Mouse (Mus musculus) layer of hippocampus, postnatal 36 days (tissue): ENCODE measurements around the gene Cdc6. TPM values are rescaled to one million over a fixed set of nuclear protein-coding genes. Genes with fewer than 3 reads are reported as not detected.
"Not testable (repeated sequence)": the region's sequence is repeated elsewhere in the genome, so short reads cannot be mapped to it uniquely, and the experiment has no call there.

ENCODE experiments used
- DNase-seq, 2 experiments: peaks; one replicate each; pipeline ENCODE4 v3.0.0; 2022
- total RNA-seq, 2 experiments: library from RNA; stranded (reverse); gene quantifications; 2 replicates each; pipeline ENCODE4 v1.2.3; 2021

Gene Cdc6
- total RNA-seq, 2 experiments from 2014 or later = 0.50 to 0.88 TPM

- no peak for DNase-seq
These were observed 24.1 kb downstream of the Cdc6 start for GRCm38 (mm10) chr11:98931513-98932292.

GRCm38 (mm10) chr11:98932293-98933091 is 24.9 kb downstream of the Cdc6 start:
- DNase-seq = no peak

- DNase-seq = no peak
These were observed 25.6 kb downstream of the Cdc6 start for GRCm38 (mm10) chr11:98933151-98933550.

GRCm38 (mm10) chr11:98933847-98934246 is 26.2 kb downstream of the Cdc6 start:
- not testable (repeated sequence) for DNase-seq

GRCm38 (mm10) chr11:98934367-98934766 is 26.8 kb downstream of the Cdc6 start:
- DNase-seq = no peak

GRCm38 (mm10) chr11:98935123-98935522 is 27.5 kb downstream of the Cdc6 start:
- no peak for DNase-seq

- no peak for DNase-seq
These were observed 28.6 kb downstream of the Cdc6 start for GRCm38 (mm10) chr11:98936170-98936569.

GRCm38 (mm10) chr11:98936606-98937409 is 29.2 kb downstream of the Cdc6 start:
- no peak for DNase-seq

- peak in 1 of 2 experiments; percentile 59 for DNase-seq
These were observed 29.9 kb downstream of the Cdc6 start for GRCm38 (mm10) chr11:98937410-98937913.

- DNase-seq = peak in 1 of 2 experiments; percentile 49
These were observed 30.5 kb downstream of the Cdc6 start for GRCm38 (mm10) chr11:98937914-98938694.

- DNase-seq = no peak
These were observed 31.1 kb downstream of the Cdc6 start for GRCm38 (mm10) chr11:98938701-98939083.

GRCm38 (mm10) chr11:98939084-98939952 is 31.7 kb downstream of the Cdc6 start:
- DNase-seq = no peak

- peak in 1 of 2 experiments; percentile 64 for DNase-seq
These were observed 32.5 kb downstream of the Cdc6 start for GRCm38 (mm10) chr11:98939953-98940641.

GRCm38 (mm10) chr11:98940776-98941175 is 33.2 kb downstream of the Cdc6 start:
- no peak for DNase-seq

GRCm38 (mm10) chr11:98941341-98941825 is 33.8 kb downstream of the Cdc6 start:
- peak in 1 of 2 experiments; percentile 58 for DNase-seq

GRCm38 (mm10) chr11:98941826-98942550 is 34.4 kb downstream of the Cdc6 start:
- DNase-seq = no peak

- DNase-seq = no peak
These were observed 34.9 kb downstream of the Cdc6 start for GRCm38 (mm10) chr11:98942555-98942922.

- no peak for DNase-seq
These were observed 35.5 kb downstream of the Cdc6 start for GRCm38 (mm10) chr11:98942923-98943641.
